Mouse (Mus musculus): Measurements from ENCODE around the gene Ccl2. TPM values are rescaled to one million over a fixed set of nuclear protein-coding genes. Genes with fewer than 3 reads are reported as not detected.
A peak's percentile ranks its signal among the peaks of the same experiment; 100 is the strongest.

The Ccl2 gene
- polyA plus RNA-seq (2014; fragmentation: Nextera tagmentation; extraction: Ambion mirVana) = 0.47 and 0.88 TPM in 2 replicates

GRCm38 (mm10) chr11:82035356-82035755 is at the start of gene Ccl2:
Gene Ccl2, plus strand, starts transcription at chr11:82035571.
- no peak within 1 kb of the TSS for H3K9ac ChIP-seq (ENCODE audit: low read length)
- H3K4me3 ChIP-seq (ENCODE audit: low read depth, low read length) = no peak within 1 kb of the TSS
- DNase-seq (ENCODE audit: low spot score) (no peak), ATAC-seq (replicated peaks; ENCODE audit: low FRiP score) (no peak)
- no peaks in the 10 kb centered on the region for H3K9me3 ChIP-seq (ENCODE audit: control insufficient read depth, low read length)
- WGBS = 54% methylated on average over 5 of the region's 5 CpGs
- H3K27me3 ChIP-seq (ENCODE audit: control insufficient read depth, insufficient read depth, low read length) = no peaks in the 10 kb centered on the region
- no peaks in the 10 kb centered on the region for H3K4me1 ChIP-seq (replicated peaks; ENCODE audit: control insufficient read depth, insufficient read depth, low read length)
- no peaks in the 10 kb centered on the region for H3K36me3 ChIP-seq (ENCODE audit: control insufficient read depth, insufficient read depth, low read length)
- no peak within 1 kb of the TSS for H3K4me2 ChIP-seq (ENCODE audit: low read depth, low read length, severe bottlenecking)
- H3K27ac ChIP-seq (ENCODE audit: low read depth, low read length) = no peak within 1 kb of the TSS

GRCm38 (mm10) chr11:81996172-81996841 is 39.1 kb upstream of the Ccl2 start:
- Histone ChIP-seq H3K4me2 (ENCODE audit: low read depth, low read length, severe bottlenecking) (no peak overlapping the region), H3K27ac (ENCODE audit: low read depth, low read length) (no peak overlapping the region), H3K27me3 (ENCODE audit: control insufficient read depth, insufficient read depth, low read length) (no peaks in the 10 kb centered on the region), H3K4me3 (ENCODE audit: low read depth, low read length) (no peak overlapping the region), H3K9ac (ENCODE audit: low read length) (no peak overlapping the region), H3K4me1 (replicated peaks; ENCODE audit: control insufficient read depth, insufficient read depth, low read length) (no peaks in the 10 kb centered on the region), H3K36me3 (ENCODE audit: control insufficient read depth, insufficient read depth, low read length) (no peaks in the 10 kb centered on the region), H3K9me3 (ENCODE audit: control insufficient read depth, low read length) (no peaks in the 10 kb centered on the region)
- WGBS = 67% methylated on average over 10 of the region's 10 CpGs
- DNase-seq (ENCODE audit: low spot score) (peak; percentile 89), ATAC-seq (replicated peaks; ENCODE audit: low FRiP score) (no peak)

- H3K9me3 ChIP-seq (ENCODE audit: control insufficient read depth, low read length) = no peaks in the 10 kb centered on the region
- H3K4me1 ChIP-seq (replicated peaks; ENCODE audit: control insufficient read depth, insufficient read depth, low read length) = no peaks in the 10 kb centered on the region
- H3K27ac ChIP-seq (ENCODE audit: low read depth, low read length) = no peak overlapping the region
- no peak overlapping the region for H3K4me2 ChIP-seq (ENCODE audit: low read depth, low read length, severe bottlenecking)
- H3K27me3 ChIP-seq (ENCODE audit: control insufficient read depth, insufficient read depth, low read length) = no peaks in the 10 kb centered on the region
- no peak overlapping the region for H3K4me3 ChIP-seq (ENCODE audit: low read depth, low read length)
- no peak for ATAC-seq (replicated peaks; ENCODE audit: low FRiP score)
- H3K36me3 ChIP-seq (ENCODE audit: control insufficient read depth, insufficient read depth, low read length) = no peaks in the 10 kb centered on the region
- no peak overlapping the region for H3K9ac ChIP-seq (ENCODE audit: low read length)
- DNase-seq (ENCODE audit: low spot score) = no peak
- WGBS = 89% methylated on average over 5 of the region's 5 CpGs
Measured at GRCm38 (mm10) chr11:81997085-81997484, 38.3 kb upstream of the Ccl2 start.

- Histone ChIP-seq H3K27ac (ENCODE audit: low read depth, low read length) (no peak overlapping the region), H3K9ac (ENCODE audit: low read length) (no peak overlapping the region), H3K4me1 (replicated peaks; ENCODE audit: control insufficient read depth, insufficient read depth, low read length) (no peaks in the 10 kb centered on the region), H3K4me2 (ENCODE audit: low read depth, low read length, severe bottlenecking) (no peak overlapping the region), H3K4me3 (ENCODE audit: low read depth, low read length) (no peak overlapping the region), H3K36me3 (ENCODE audit: control insufficient read depth, insufficient read depth, low read length) (no peaks in the 10 kb centered on the region), H3K27me3 (ENCODE audit: control insufficient read depth, insufficient read depth, low read length) (no peaks in the 10 kb centered on the region), H3K9me3 (ENCODE audit: control insufficient read depth, low read length) (no peaks in the 10 kb centered on the region)
- DNase-seq (ENCODE audit: low spot score) (no peak), ATAC-seq (replicated peaks; ENCODE audit: low FRiP score) (no peak)
- WGBS = 92% methylated on average over 3 of the region's 3 CpGs
Measured at GRCm38 (mm10) chr11:81998646-81999045, 36.7 kb upstream of the Ccl2 start.

- DNase-seq (ENCODE audit: low spot score) = no peak
- no peak for ATAC-seq (replicated peaks; ENCODE audit: low FRiP score)
- 91% methylated on average over 4 of the region's 4 CpGs for WGBS
Measured at GRCm38 (mm10) chr11:81999469-81999868, 35.9 kb upstream of the Ccl2 start.

GRCm38 (mm10) chr11:82000581-82000980 is 34.8 kb upstream of the Ccl2 start:
- no peak overlapping the region for H3K9ac ChIP-seq (ENCODE audit: low read length)
- 61% methylated on average over 5 of the region's 5 CpGs for WGBS

More at GRCm38 (mm10) chr11:81999469-81999868, 35.9 kb upstream of the Ccl2 start:
- no peak overlapping the region for H3K27ac ChIP-seq (ENCODE audit: low read depth, low read length)
- no peak overlapping the region for H3K4me3 ChIP-seq (ENCODE audit: low read depth, low read length)
- no peak overlapping the region for H3K4me2 ChIP-seq (ENCODE audit: low read depth, low read length, severe bottlenecking)
- no peaks in the 10 kb centered on the region for H3K27me3 ChIP-seq (ENCODE audit: control insufficient read depth, insufficient read depth, low read length)
- no peaks in the 10 kb centered on the region for H3K36me3 ChIP-seq (ENCODE audit: control insufficient read depth, insufficient read depth, low read length)
- no peaks in the 10 kb centered on the region for H3K9me3 ChIP-seq (ENCODE audit: control insufficient read depth, low read length)
- H3K4me1 ChIP-seq (replicated peaks; ENCODE audit: control insufficient read depth, insufficient read depth, low read length) = no peaks in the 10 kb centered on the region
- no peak overlapping the region for H3K9ac ChIP-seq (ENCODE audit: low read length)

GRCm38 (mm10) chr11:82004810-82005209 is 30.6 kb upstream of the Ccl2 start:
- H3K9ac ChIP-seq (ENCODE audit: low read length) = no peak overlapping the region
- H3K36me3 ChIP-seq (ENCODE audit: control insufficient read depth, insufficient read depth, low read length) = no peaks in the 10 kb centered on the region
- H3K4me2 ChIP-seq (ENCODE audit: low read depth, low read length, severe bottlenecking) = no peak overlapping the region
- ATAC-seq (replicated peaks; ENCODE audit: low FRiP score) (no peak), DNase-seq (ENCODE audit: low spot score) (no peak)
- H3K4me1 ChIP-seq (replicated peaks; ENCODE audit: control insufficient read depth, insufficient read depth, low read length) = no peaks in the 10 kb centered on the region
- H3K4me3 ChIP-seq (ENCODE audit: low read depth, low read length) = no peak overlapping the region
- no peaks in the 10 kb centered on the region for H3K9me3 ChIP-seq (ENCODE audit: control insufficient read depth, low read length)
- no peaks in the 10 kb centered on the region for H3K27me3 ChIP-seq (ENCODE audit: control insufficient read depth, insufficient read depth, low read length)
- 84% methylated on average over 2 of the region's 2 CpGs for WGBS
- H3K27ac ChIP-seq (ENCODE audit: low read depth, low read length) = no peak overlapping the region

More at GRCm38 (mm10) chr11:82000581-82000980, 34.8 kb upstream of the Ccl2 start:
- ATAC-seq (replicated peaks; ENCODE audit: low FRiP score) (no peak), DNase-seq (ENCODE audit: low spot score) (no peak)
- no peaks in the 10 kb centered on the region for H3K4me1 ChIP-seq (replicated peaks; ENCODE audit: control insufficient read depth, insufficient read depth, low read length)
- H3K4me2 ChIP-seq (ENCODE audit: low read depth, low read length, severe bottlenecking) = no peak overlapping the region
- H3K27ac ChIP-seq (ENCODE audit: low read depth, low read length) = no peak overlapping the region
- no peaks in the 10 kb centered on the region for H3K36me3 ChIP-seq (ENCODE audit: control insufficient read depth, insufficient read depth, low read length)
- no peaks in the 10 kb centered on the region for H3K27me3 ChIP-seq (ENCODE audit: control insufficient read depth, insufficient read depth, low read length)
- no peak overlapping the region for H3K4me3 ChIP-seq (ENCODE audit: low read depth, low read length)
- H3K9me3 ChIP-seq (ENCODE audit: control insufficient read depth, low read length) = no peaks in the 10 kb centered on the region

- WGBS = 62% methylated on average over 12 of the region's 12 CpGs
- DNase-seq (ENCODE audit: low spot score) = no peak
- H3K36me3 ChIP-seq (ENCODE audit: control insufficient read depth, insufficient read depth, low read length) = no peaks in the 10 kb centered on the region
- H3K4me3 ChIP-seq (ENCODE audit: low read depth, low read length) = no peak overlapping the region
- H3K27me3 ChIP-seq (ENCODE audit: control insufficient read depth, insufficient read depth, low read length) = no peaks in the 10 kb centered on the region
- H3K27ac ChIP-seq (ENCODE audit: low read depth, low read length) = no peak overlapping the region
- H3K9me3 ChIP-seq (ENCODE audit: control insufficient read depth, low read length) = no peaks in the 10 kb centered on the region
- no peak overlapping the region for H3K9ac ChIP-seq (ENCODE audit: low read length)
- ATAC-seq (replicated peaks; ENCODE audit: low FRiP score) = no peak
- H3K4me1 ChIP-seq (replicated peaks; ENCODE audit: control insufficient read depth, insufficient read depth, low read length) = no peaks in the 10 kb centered on the region
- H3K4me2 ChIP-seq (ENCODE audit: low read depth, low read length, severe bottlenecking) = no peak overlapping the region
Measured at GRCm38 (mm10) chr11:82006796-82007423, 28.5 kb upstream of the Ccl2 start.

- H3K4me2 ChIP-seq (ENCODE audit: low read depth, low read length, severe bottlenecking) = no peak overlapping the region
- DNase-seq (ENCODE audit: low spot score) (no peak), ATAC-seq (replicated peaks; ENCODE audit: low FRiP score) (no peak)
- no peaks in the 10 kb centered on the region for H3K4me1 ChIP-seq (replicated peaks; ENCODE audit: control insufficient read depth, insufficient read depth, low read length)
- no peaks in the 10 kb centered on the region for H3K27me3 ChIP-seq (ENCODE audit: control insufficient read depth, insufficient read depth, low read length)
- no peak overlapping the region for H3K4me3 ChIP-seq (ENCODE audit: low read depth, low read length)
- H3K9ac ChIP-seq (ENCODE audit: low read length) = no peak overlapping the region
- H3K27ac ChIP-seq (ENCODE audit: low read depth, low read length) = no peak overlapping the region
- H3K9me3 ChIP-seq (ENCODE audit: control insufficient read depth, low read length) = no peaks in the 10 kb centered on the region
- 89% methylated on average over 3 of the region's 3 CpGs for WGBS
- no peaks in the 10 kb centered on the region for H3K36me3 ChIP-seq (ENCODE audit: control insufficient read depth, insufficient read depth, low read length)
Measured at GRCm38 (mm10) chr11:82010115-82010514, 25.3 kb upstream of the Ccl2 start.

All from forebrain, embryonic 11.5 days (tissue).